Mouse (Mus musculus): Measurements from ENCODE around the gene Mrpl23.

- no peak for TF ChIP-seq NELFE (IDR thresholded peaks at IDR 0.05; ENCODE audit: low read depth, low read length)
- no peak for TF ChIP-seq CTCF (IDR thresholded peaks at IDR 0.05 in 2 of 3, conservative IDR thresholded peaks at IDR 0.05 in 1 of 3; ENCODE audit: control insufficient read depth in 1 of 3, insufficient read depth in 1 of 3, low read depth in 2 of 3, low read length in 3 of 3, poor library complexity in 1 of 3, severe bottlenecking in 1 of 3)
- no peak for TF ChIP-seq POLR2AphosphoS5 (IDR thresholded peaks at IDR 0.05; ENCODE audit: borderline replicate concordance, low read depth, low read length)
Observed at GRCm38 (mm10) chr7:142510021-142510777, 22.3 kb upstream of the Mrpl23 start.
